Mouse (Mus musculus): ENCODE measurements around the gene Tspan3. TPM values are rescaled to one million over a fixed set of nuclear protein-coding genes. Genes with fewer than 3 reads are reported as not detected.

The Tspan3 gene
- total and polyA plus RNA-seq, 2 experiments: 4.7 to 7.3 TPM

DNA sequence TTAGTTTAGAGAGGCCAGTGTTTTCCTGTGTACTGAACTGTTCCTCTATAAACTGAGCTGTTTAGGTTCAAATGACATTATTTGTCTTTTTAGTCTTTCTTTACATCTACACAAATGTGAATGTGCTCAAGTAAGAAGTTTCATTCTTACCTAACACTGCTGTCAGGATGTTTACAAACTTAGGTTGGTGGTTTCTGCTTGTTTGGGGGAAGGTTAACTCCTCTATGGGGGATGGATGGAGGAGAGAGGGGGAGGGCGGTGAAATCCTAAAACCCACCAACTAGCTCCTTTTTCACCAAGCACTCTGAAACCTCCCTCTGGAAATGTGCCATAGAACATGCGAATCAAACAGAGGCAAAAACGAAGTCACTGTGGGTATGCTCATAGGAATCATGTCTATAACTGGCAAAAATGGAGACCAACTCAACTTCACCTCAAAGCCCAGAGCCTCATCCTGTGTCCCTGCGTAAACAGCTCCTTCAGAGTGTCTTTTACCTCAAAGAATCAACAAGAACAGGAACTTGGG lies 12.7 kb downstream of the Tspan3 start:
- TF ChIP-seq CTCF (IDR thresholded peaks at IDR 0.05; ENCODE audit: low read depth, low read length) (no peak), POLR2A (IDR thresholded peaks at IDR 0.05; ENCODE audit: extremely low read depth, insufficient read depth, low read length) (no peak)
- H3K79me2 ChIP-seq (ENCODE audit: control insufficient read depth, insufficient read depth, low read length): no peaks in the 10 kb centered on the region
- H3K4me1 ChIP-seq (ENCODE audit: control insufficient read depth, insufficient read depth, low read length): no peaks in the 10 kb centered on the region
- no peak overlapping the region for H3K9ac ChIP-seq (ENCODE audit: low read depth, low read length)
- no peaks in the 10 kb centered on the region for H3K27me3 ChIP-seq (ENCODE audit: control insufficient read depth, insufficient read depth, low read length)
- no peak overlapping the region for H3K4me3 ChIP-seq (ENCODE audit: insufficient read depth, low read depth, low read length)
- no peak overlapping the region for H3K27ac ChIP-seq (replicated peaks; ENCODE audit: insufficient read depth, low read depth, low read length)
- no peaks in the 10 kb centered on the region for H3K36me3 ChIP-seq (ENCODE audit: control insufficient read depth, insufficient read depth, low read length)
- WGBS: 78% methylated on average over 4 of the region's 4 CpGs
- no peak for DNase-seq (ENCODE audit: extremely low read depth, low read depth, low spot score)

DNA sequence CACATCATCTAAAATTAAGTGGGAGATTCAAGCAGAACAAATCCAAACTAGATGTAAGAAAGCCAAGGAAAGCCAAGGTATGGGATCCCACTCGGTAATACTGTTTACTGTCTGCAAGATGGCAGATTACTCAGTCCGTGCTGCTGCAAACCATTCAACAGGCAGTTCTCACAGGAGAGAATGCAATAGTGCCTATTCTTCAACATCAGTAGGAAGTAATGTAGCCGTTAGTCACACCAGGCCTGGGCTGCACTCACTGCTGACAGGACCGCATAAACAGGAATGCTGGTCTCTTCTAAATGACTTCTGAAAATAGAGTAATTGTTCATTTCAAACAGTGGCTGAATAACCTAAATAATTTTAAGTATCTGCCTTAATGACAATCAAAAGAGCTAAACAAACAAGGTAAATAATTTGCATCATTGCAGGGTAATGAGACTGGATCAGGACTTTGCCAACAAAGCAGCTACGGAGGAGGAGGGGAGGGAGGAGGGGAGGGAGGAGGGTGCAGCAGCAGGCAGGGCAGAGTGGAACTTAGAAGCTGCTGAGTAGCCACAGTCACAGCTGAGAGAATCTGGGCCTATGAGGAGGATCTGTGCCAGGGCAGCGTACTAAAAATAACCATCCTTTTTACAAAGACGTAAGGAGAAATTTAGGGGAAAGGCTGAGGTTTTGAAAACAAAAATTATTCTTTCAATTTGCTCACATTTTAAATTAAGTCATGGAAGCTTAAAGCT lies 13.4 kb downstream of the Tspan3 start:
- Histone ChIP-seq H3K27ac (replicated peaks; ENCODE audit: insufficient read depth, low read depth, low read length) (no peak overlapping the region), H3K79me2 (ENCODE audit: control insufficient read depth, insufficient read depth, low read length) (no peaks in the 10 kb centered on the region)
- no peak for TF ChIP-seq CTCF (IDR thresholded peaks at IDR 0.05; ENCODE audit: low read depth, low read length)

GRCm38 (mm10) chr9:56146326-56146923 lies 18.9 kb downstream of the Tspan3 start:
- TF ChIP-seq POLR2A (IDR thresholded peaks at IDR 0.05; ENCODE audit: extremely low read depth, insufficient read depth, low read length): no peak
- TF ChIP-seq CTCF (IDR thresholded peaks at IDR 0.05; ENCODE audit: low read depth, low read length): no peak
- Histone ChIP-seq H3K79me2 (ENCODE audit: control insufficient read depth, insufficient read depth, low read length) (no peaks in the 10 kb centered on the region), H3K27me3 (ENCODE audit: control insufficient read depth, insufficient read depth, low read length) (no peaks in the 10 kb centered on the region), H3K9ac (ENCODE audit: low read depth, low read length) (no peak overlapping the region), H3K36me3 (ENCODE audit: control insufficient read depth, insufficient read depth, low read length) (no peaks in the 10 kb centered on the region), H3K27ac (replicated peaks; ENCODE audit: insufficient read depth, low read depth, low read length) (no peak overlapping the region), H3K4me1 (ENCODE audit: control insufficient read depth, insufficient read depth, low read length) (no peaks in the 10 kb centered on the region), H3K4me3 (ENCODE audit: insufficient read depth, low read depth, low read length) (no peak overlapping the region)
- 93% methylated on average over 16 of the region's 16 CpGs for WGBS
- DNase-seq (ENCODE audit: extremely low read depth, low read depth, low spot score): no peak

More for the DNA sequence above, 13.4 kb downstream of the Tspan3 start:
- Histone ChIP-seq H3K36me3 (ENCODE audit: control insufficient read depth, insufficient read depth, low read length) (no peaks in the 10 kb centered on the region), H3K9ac (ENCODE audit: low read depth, low read length) (no peak overlapping the region), H3K4me1 (ENCODE audit: control insufficient read depth, insufficient read depth, low read length) (no peaks in the 10 kb centered on the region), H3K27me3 (ENCODE audit: control insufficient read depth, insufficient read depth, low read length) (no peaks in the 10 kb centered on the region), H3K4me3 (ENCODE audit: insufficient read depth, low read depth, low read length) (no peak overlapping the region)
- WGBS: 77% methylated on average over 7 of the region's 7 CpGs
- DNase-seq (ENCODE audit: extremely low read depth, low read depth, low spot score): no peak

DNA sequence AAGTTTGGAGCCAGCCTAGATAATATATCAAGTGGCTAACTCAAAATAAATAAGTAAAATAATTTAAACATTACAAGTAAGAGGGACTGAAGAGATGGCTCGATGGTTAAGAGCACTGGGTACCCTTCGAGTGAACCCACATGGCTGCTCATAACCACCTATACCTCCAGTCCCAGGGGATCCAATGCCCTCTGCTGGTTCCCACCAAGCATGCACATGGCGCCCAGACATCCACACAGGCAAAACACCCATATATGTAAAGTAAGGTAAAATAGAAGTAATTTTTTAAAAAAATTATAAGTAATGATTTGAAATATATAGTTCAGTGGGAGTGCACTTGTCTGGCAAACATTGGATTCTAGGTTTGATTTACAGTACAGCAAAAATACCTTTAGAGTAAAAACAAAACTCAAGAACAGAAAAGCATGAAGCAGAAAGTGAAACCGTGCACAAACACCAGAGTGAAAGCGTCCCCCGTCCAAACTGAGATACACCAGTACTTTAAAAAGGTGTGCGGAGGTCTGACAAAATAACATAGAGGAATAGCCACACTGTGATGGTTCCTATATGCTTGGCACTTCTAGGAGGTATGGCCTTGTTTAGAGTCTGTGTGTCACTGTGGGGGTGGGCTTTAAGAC lies 20.8 kb downstream of the Tspan3 start:
- no peaks in the 10 kb centered on the region for H3K27me3 ChIP-seq (ENCODE audit: control insufficient read depth, insufficient read depth, low read length)
- DNase-seq (ENCODE audit: extremely low read depth, low read depth, low spot score): no peak
- TF ChIP-seq POLR2A (IDR thresholded peaks at IDR 0.05; ENCODE audit: extremely low read depth, insufficient read depth, low read length) (no peak), CTCF (IDR thresholded peaks at IDR 0.05; ENCODE audit: low read depth, low read length) (peak; percentile 7; the same call in 1 of the 2 replicates)
- no peak overlapping the region for H3K9ac ChIP-seq (ENCODE audit: low read depth, low read length)
- H3K36me3 ChIP-seq (ENCODE audit: control insufficient read depth, insufficient read depth, low read length): no peaks in the 10 kb centered on the region
- no peaks in the 10 kb centered on the region for H3K79me2 ChIP-seq (ENCODE audit: control insufficient read depth, insufficient read depth, low read length)
- H3K4me1 ChIP-seq (ENCODE audit: control insufficient read depth, insufficient read depth, low read length): no peaks in the 10 kb centered on the region
- no peak overlapping the region for H3K4me3 ChIP-seq (ENCODE audit: insufficient read depth, low read depth, low read length)
- WGBS: 91% methylated on average over 7 of the region's 7 CpGs
- no peak overlapping the region for H3K27ac ChIP-seq (replicated peaks; ENCODE audit: insufficient read depth, low read depth, low read length)

GRCm38 (mm10) chr9:56141776-56142175 lies 23.5 kb downstream of the Tspan3 start:
- WGBS: 89% methylated on average over 9 of the region's 9 CpGs
- no peak overlapping the region for H3K9ac ChIP-seq (ENCODE audit: low read depth, low read length)
- H3K36me3 ChIP-seq (ENCODE audit: control insufficient read depth, insufficient read depth, low read length): no peaks in the 10 kb centered on the region
- H3K27ac ChIP-seq (replicated peaks; ENCODE audit: insufficient read depth, low read depth, low read length): no peak overlapping the region
- H3K79me2 ChIP-seq (ENCODE audit: control insufficient read depth, insufficient read depth, low read length): no peaks in the 10 kb centered on the region
- H3K27me3 ChIP-seq (ENCODE audit: control insufficient read depth, insufficient read depth, low read length): no peaks in the 10 kb centered on the region
- H3K4me3 ChIP-seq (ENCODE audit: insufficient read depth, low read depth, low read length): no peak overlapping the region
- DNase-seq (ENCODE audit: extremely low read depth, low read depth, low spot score): no peak
- no peak for TF ChIP-seq CTCF (IDR thresholded peaks at IDR 0.05; ENCODE audit: low read depth, low read length)
- TF ChIP-seq POLR2A (IDR thresholded peaks at IDR 0.05; ENCODE audit: extremely low read depth, insufficient read depth, low read length): no peak
- no peaks in the 10 kb centered on the region for H3K4me1 ChIP-seq (ENCODE audit: control insufficient read depth, insufficient read depth, low read length)

All from liver, adult 2 months (tissue).